Mouse (Mus musculus) limb, embryonic 11.5 days (tissue): ENCODE data around the gene AU015836. TPM values are rescaled to one million over a fixed set of nuclear protein-coding genes. Genes with fewer than 3 reads are reported as not detected.
"Not testable (repeated sequence)": the region's sequence is repeated elsewhere in the genome, so short reads cannot be mapped to it uniquely, and the experiment has no call there.

Source experiments
- ATAC-seq: fragments of 200-750 bp; cut with Nextera tagmentation; 2 replicates; pipeline ENCODE4 v1.8.0; 2017; ENCODE audit warnings: low read depth; ENCODE audit not compliant: insufficient number of reproducible peaks, low FRiP score, low TSS enrichment
- DNase-seq: peaks from one replicate; pipeline ENCODE4 v3.0.0-alpha.2; 2015; ENCODE audit warnings: low spot score
- H3K27ac ChIP-seq: fragments of 300-500 bp; sonication (generic); replicated peaks from 2 replicates; pipeline ENCODE4 v1.5.1; 2014; ENCODE audit warnings: low read depth, mild to moderate bottlenecking, low read length
- H3K27me3 ChIP-seq: fragments of 300-500 bp; sonication (generic); 2 replicates; pipeline ENCODE4 v1.6.1; 2014; ENCODE audit warnings: mild to moderate bottlenecking, low read length, mixed read lengths; ENCODE audit not compliant: control insufficient read depth, insufficient read depth
- H3K36me3 ChIP-seq: fragments of 300-500 bp; sonication (generic); 2 replicates; pipeline ENCODE4 v1.6.1; 2014; ENCODE audit warnings: mild to moderate bottlenecking, low read length, moderate library complexity, mixed read lengths; ENCODE audit not compliant: control insufficient read depth, insufficient read depth
- H3K4me1 ChIP-seq: fragments of 300-500 bp; sonication (generic); 2 replicates; pipeline ENCODE4 v1.6.1; 2014; ENCODE audit warnings: low read length, mixed read lengths; ENCODE audit not compliant: control insufficient read depth, insufficient read depth
- H3K4me2 ChIP-seq: fragments of 300-500 bp; sonication (generic); 2 replicates; pipeline ENCODE4 v1.6.1; 2014; ENCODE audit warnings: low read depth, mild to moderate bottlenecking, moderate library complexity; ENCODE audit not compliant: severe bottlenecking
- H3K4me3 ChIP-seq: fragments of 300-500 bp; sonication (generic); 2 replicates; pipeline ENCODE4 v1.5.1; 2014; ENCODE audit warnings: low read depth, low read length
- H3K9ac ChIP-seq: fragments of 300-500 bp; sonication (generic); 2 replicates; pipeline ENCODE4 v1.6.1; 2014; ENCODE audit warnings: mild to moderate bottlenecking, low read length
- H3K9me3 ChIP-seq: fragments of 300-500 bp; sonication (generic); 2 replicates; pipeline ENCODE4 v1.6.1; 2016; ENCODE audit warnings: low read length; ENCODE audit not compliant: control insufficient read depth
- WGBS: fragments of 180-500 bp; shearing (Covaris S2); extraction: QIAGEN DNeasy Blood & Tissue Kit; methylation state at CpG from one replicate; pipeline ENCODE4 v1.1.7; 2014; 5-methylcytosine and 5-hydroxymethylcytosine counted together
- polyA plus RNA-seq: library from polyadenylated mRNA; unstranded; fragments of >200 nt; fragmentation: Nextera tagmentation; extraction: Ambion mirVana; gene quantifications from 2 replicates; pipeline ENCODE4 v1.2.1, GENCODE M21; 2014

AU015836 gene
- polyA plus RNA-seq, 1 experiment from 2014 or later, result 0.08 TPM

GRCm38 (mm10) chrX:93985096-93985495 is 16.6 kb downstream of the AU015836 start:
- H3K36me3 ChIP-seq, H3K9me3 ChIP-seq, H3K9ac ChIP-seq, H3K4me2 ChIP-seq, DNase-seq, H3K4me3 ChIP-seq, H3K27ac ChIP-seq, H3K4me1 ChIP-seq, ATAC-seq: not testable (repeated sequence)
- 76% methylated on average over 3 of the region's 3 CpGs for WGBS
- H3K27me3 ChIP-seq, result peaks cover 10% of the 10 kb centered on the region; the same call in 1 of the 2 replicates

DNA sequence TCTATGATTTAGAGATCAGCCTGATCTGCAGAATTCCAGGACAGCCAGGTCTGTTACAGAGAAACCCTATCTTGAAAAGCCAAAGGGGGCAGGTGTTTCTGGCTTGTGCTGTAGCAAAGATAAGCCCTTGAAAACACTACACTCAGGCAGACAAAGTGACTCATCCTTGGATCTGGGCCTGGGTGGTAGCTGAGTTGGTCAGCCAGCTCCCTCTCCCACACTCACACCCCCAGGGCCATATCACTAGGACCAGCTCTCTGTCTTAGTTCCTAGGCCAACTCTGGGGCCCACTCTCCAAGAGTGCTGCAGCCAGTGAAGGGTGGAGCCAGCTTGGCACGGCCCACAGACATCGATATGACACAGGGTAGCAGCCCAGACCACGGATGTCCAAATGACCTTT is 38.5 kb downstream of the AU015836 start:
- 84% methylated on average over 3 of the region's 3 CpGs for WGBS
- ATAC-seq, result no peak
- H3K27me3 ChIP-seq, result peaks cover 2% of the 10 kb centered on the region; the same call in 1 of the 2 replicates

GRCm38 (mm10) chrX:94009442-94009841 is 41.0 kb downstream of the AU015836 start:
- DNase-seq, result no peak
- WGBS, result 73% methylated on average over 3 of the region's 3 CpGs
- Histone ChIP-seq H3K27ac (no peak overlapping the region), H3K36me3 (no peaks in the 10 kb centered on the region), H3K9me3 (no peaks in the 10 kb centered on the region), H3K4me1 (no peaks in the 10 kb centered on the region), H3K4me3 (no peak overlapping the region), H3K9ac (no peak overlapping the region), H3K27me3 (0 out of 2 replicates have a peak, but pooled peaks cover 2% of the 10 kb centered on the region), H3K4me2 (no peak overlapping the region)
- ATAC-seq, result no peak

More for the DNA sequence above, 38.5 kb downstream of the AU015836 start:
- H3K9ac ChIP-seq, result no peak overlapping the region
- no peaks in the 10 kb centered on the region for H3K36me3 ChIP-seq
- no peak overlapping the region for H3K27ac ChIP-seq
- H3K4me3 ChIP-seq, result no peak overlapping the region
- DNase-seq, result no peak
- no peaks in the 10 kb centered on the region for H3K4me1 ChIP-seq
- H3K9me3 ChIP-seq, result no peaks in the 10 kb centered on the region
- no peak overlapping the region for H3K4me2 ChIP-seq

GRCm38 (mm10) chrX:94011656-94012173 is 43.3 kb downstream of the AU015836 start:
- Histone ChIP-seq H3K4me1 (no peaks in the 10 kb centered on the region), H3K36me3 (no peaks in the 10 kb centered on the region), H3K9ac (no peak overlapping the region), H3K27me3 (0 out of 2 replicates have a peak, but pooled peaks cover 2% of the 10 kb centered on the region), H3K9me3 (no peaks in the 10 kb centered on the region), H3K4me3 (no peak overlapping the region), H3K27ac (no peak overlapping the region), H3K4me2 (no peak overlapping the region)
- ATAC-seq (no peak), DNase-seq (no peak)
- WGBS, result 83% methylated on average over 7 of the region's 7 CpGs

DNA sequence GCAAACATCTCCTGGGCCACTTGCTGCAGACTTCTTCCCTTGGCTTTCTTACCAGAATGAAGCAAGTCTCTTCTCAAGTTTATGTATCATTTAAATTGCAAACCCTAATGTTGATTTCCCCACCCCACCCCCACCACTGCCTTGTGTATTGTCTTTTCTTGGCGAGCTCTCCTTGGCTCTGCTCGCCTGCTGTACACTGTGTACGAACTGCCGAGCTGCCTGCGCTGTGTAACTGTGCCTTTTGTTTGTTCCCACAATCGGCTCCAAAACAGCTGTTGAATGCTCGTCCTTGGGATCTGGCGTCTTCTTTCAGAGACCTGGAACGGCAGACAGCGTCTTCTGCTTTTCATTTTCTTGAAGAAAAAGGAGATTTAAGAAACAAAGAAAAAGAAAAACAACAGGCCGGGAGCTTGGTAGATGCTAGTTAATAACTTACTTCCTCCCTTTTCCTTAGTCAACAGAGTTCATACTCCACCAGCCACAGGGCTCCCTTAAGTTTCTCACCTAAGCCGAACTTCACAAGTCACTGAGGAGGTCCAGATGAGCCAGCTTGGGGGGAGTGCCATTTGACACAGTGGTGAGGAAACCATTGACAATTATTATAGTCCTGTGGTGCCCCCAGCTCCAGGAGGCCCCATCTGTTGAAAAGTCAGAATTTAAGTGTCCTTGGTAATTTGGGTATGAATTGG is 44.2 kb downstream of the AU015836 start:
- H3K9me3 ChIP-seq, result no peaks in the 10 kb centered on the region
- H3K4me3 ChIP-seq, result no peak overlapping the region
- no peak overlapping the region for H3K9ac ChIP-seq
- H3K27ac ChIP-seq, result no peak overlapping the region
- 36% methylated on average over 12 of the region's 12 CpGs for WGBS
- ATAC-seq, result peak; percentile 65; the same call in 1 of the 2 replicates
- H3K27me3 ChIP-seq, result 0 out of 2 replicates have a peak, but pooled peaks cover 2% of the 10 kb centered on the region
- DNase-seq, result peak; percentile 26
- H3K4me1 ChIP-seq, result no peaks in the 10 kb centered on the region
- no peaks in the 10 kb centered on the region for H3K36me3 ChIP-seq
- H3K4me2 ChIP-seq, result no peak overlapping the region

- Histone ChIP-seq H3K36me3 (no peaks in the 10 kb centered on the region), H3K9me3 (no peaks in the 10 kb centered on the region), H3K9ac (no peak overlapping the region), H3K4me1 (no peaks in the 10 kb centered on the region), H3K4me2 (no peak overlapping the region), H3K27me3 (0 out of 2 replicates have a peak, but pooled peaks cover 2% of the 10 kb centered on the region), H3K4me3 (no peak overlapping the region), H3K27ac (no peak overlapping the region)
- no peak for ATAC-seq
- 26% methylated on average over 1 of the region's 1 CpGs for WGBS
- DNase-seq, result no peak
Measured at GRCm38 (mm10) chrX:94016891-94017290, 48.4 kb downstream of the AU015836 start.

GRCm38 (mm10) chrX:94022264-94022874 is 53.9 kb downstream of the AU015836 start:
- H3K36me3 ChIP-seq, result no peaks in the 10 kb centered on the region
- no peak overlapping the region for H3K27ac ChIP-seq
- H3K27me3 ChIP-seq, result 0 out of 2 replicates have a peak, but pooled peaks cover 2% of the 10 kb centered on the region
- ATAC-seq (no peak), DNase-seq (no peak)
- 71% methylated on average over 5 of the region's 5 CpGs for WGBS
- H3K4me1 ChIP-seq, result no peaks in the 10 kb centered on the region
- no peaks in the 10 kb centered on the region for H3K9me3 ChIP-seq
- H3K4me2 ChIP-seq, result no peak overlapping the region
- H3K9ac ChIP-seq, result no peak overlapping the region
- H3K4me3 ChIP-seq, result no peak overlapping the region
